Mouse (Mus musculus) hindbrain, embryonic 14.5 days (tissue): ENCODE data around the gene Zbtb37. TPM values are rescaled to one million over a fixed set of nuclear protein-coding genes. Genes with fewer than 3 reads are reported as not detected.
"Not testable (repeated sequence)": the region's sequence is repeated elsewhere in the genome, so short reads cannot be mapped to it uniquely, and the experiment has no call there.

Experiments
- ATAC-seq: fragments of 200-750 bp; cut with Nextera tagmentation; 2 replicates; pipeline ENCODE4 v1.8.0; 2017; ENCODE audit warnings: moderate number of reproducible peaks, mild to moderate bottlenecking, moderate TSS enrichment, moderate library complexity; ENCODE audit not compliant: low FRiP score
- DNase-seq: peaks from one replicate; pipeline ENCODE4 v3.0.0-alpha.2; 2015; ENCODE audit warnings: low spot score
- H3K27ac ChIP-seq: fragments of 300-500 bp; sonication (generic); 2 replicates; pipeline ENCODE4 v1.5.1; 2014; ENCODE audit warnings: mild to moderate bottlenecking, moderate library complexity
- H3K27me3 ChIP-seq: fragments of 300-500 bp; sonication (generic); 2 replicates; pipeline ENCODE4 v1.6.1; 2014; ENCODE audit warnings: mild to moderate bottlenecking, low read length, mixed read lengths; ENCODE audit not compliant: control insufficient read depth, insufficient read depth
- H3K36me3 ChIP-seq: fragments of 300-500 bp; sonication (generic); replicated peaks from 2 replicates; pipeline ENCODE4 v1.6.1; 2014; ENCODE audit not compliant: control insufficient read depth, insufficient read depth
- H3K4me1 ChIP-seq: fragments of 300-500 bp; sonication (generic); replicated peaks from 2 replicates; pipeline ENCODE4 v1.6.1; 2014; ENCODE audit warnings: antibody characterized with exemption, low read length, mixed read lengths; ENCODE audit not compliant: control insufficient read depth, insufficient read depth
- H3K4me2 ChIP-seq: fragments of 300-500 bp; sonication (generic); replicated peaks from 2 replicates; pipeline ENCODE4 v1.6.1; 2014; ENCODE audit warnings: mild to moderate bottlenecking, moderate library complexity
- H3K4me3 ChIP-seq: fragments of 300-500 bp; sonication (generic); replicated peaks from 2 replicates; pipeline ENCODE4 v1.5.1; 2014; ENCODE audit warnings: mild to moderate bottlenecking, low read length
- H3K9ac ChIP-seq: fragments of 300-500 bp; sonication (generic); 2 replicates; pipeline ENCODE4 v1.6.1; 2014
- H3K9me3 ChIP-seq: fragments of 300-500 bp; sonication (generic); 2 replicates; pipeline ENCODE4 v1.6.1; 2016; ENCODE audit warnings: low read length; ENCODE audit not compliant: control insufficient read depth
- WGBS: fragments of 180-500 bp; shearing (Covaris S2); extraction: QIAGEN DNeasy Blood & Tissue Kit; methylation state at CpG from one replicate; pipeline ENCODE4 v1.1.7; 2014; 5-methylcytosine and 5-hydroxymethylcytosine counted together
- polyA plus RNA-seq: library from polyadenylated mRNA; unstranded; fragments of >200 nt; fragmentation: Nextera tagmentation; extraction: Ambion mirVana; gene quantifications from 2 replicates; pipeline ENCODE4 v1.2.1, GENCODE M21; 2014

The Zbtb37 gene
- polyA plus RNA-seq, 1 experiment from 2014 or later: 16.3 TPM

GRCm38 (mm10) chr1:160986881-160987635, 47.6 kb downstream of the Zbtb37 start:
- Histone ChIP-seq H3K27me3 (no peaks in the 10 kb centered on the region), H3K4me2 (no peak overlapping the region), H3K4me1 (no peaks in the 10 kb centered on the region), H3K4me3 (no peak overlapping the region), H3K9ac (no peak overlapping the region), H3K36me3 (no peaks in the 10 kb centered on the region), H3K9me3 (no peaks in the 10 kb centered on the region), H3K27ac (no peak overlapping the region)
- DNase-seq (no peak), ATAC-seq (0 out of 2 replicates have a peak, but pooled peaks have one; percentile 10)
- WGBS: 91% methylated on average over 17 of the region's 17 CpGs

- Histone ChIP-seq H3K9me3 (no peaks in the 10 kb centered on the region), H3K4me3 (no peak overlapping the region), H3K27ac (no peak overlapping the region), H3K4me2 (no peak overlapping the region), H3K36me3 (no peaks in the 10 kb centered on the region), H3K27me3 (no peaks in the 10 kb centered on the region), H3K9ac (no peak overlapping the region), H3K4me1 (no peaks in the 10 kb centered on the region)
- WGBS: 91% methylated on average over 6 of the region's 6 CpGs
- DNase-seq (no peak), ATAC-seq (no peak)
These were observed 49.2 kb downstream of the Zbtb37 start for GRCm38 (mm10) chr1:160985477-160985876.

- not testable (repeated sequence) for H3K4me1 ChIP-seq, H3K4me2 ChIP-seq, H3K4me3 ChIP-seq, H3K27ac ChIP-seq, DNase-seq, H3K36me3 ChIP-seq, H3K27me3 ChIP-seq, ATAC-seq, H3K9me3 ChIP-seq, H3K9ac ChIP-seq
- 88% methylated on average over 1 of the region's 1 CpGs for WGBS
These were observed 49.9 kb downstream of the Zbtb37 start for GRCm38 (mm10) chr1:160984731-160985130.

GRCm38 (mm10) chr1:160982887-160983286, 51.8 kb downstream of the Zbtb37 start:
- H3K4me2 ChIP-seq: no peak overlapping the region
- no peak overlapping the region for H3K9ac ChIP-seq
- ATAC-seq: no peak
- no peak for DNase-seq
- H3K27ac ChIP-seq: no peak overlapping the region
- no peak overlapping the region for H3K4me3 ChIP-seq
- no peaks in the 10 kb centered on the region for H3K36me3 ChIP-seq
- 75% methylated on average over 3 of the region's 3 CpGs for WGBS
- H3K9me3 ChIP-seq: no peaks in the 10 kb centered on the region
- no peaks in the 10 kb centered on the region for H3K4me1 ChIP-seq
- no peaks in the 10 kb centered on the region for H3K27me3 ChIP-seq

GRCm38 (mm10) chr1:160981337-160981736, 53.3 kb downstream of the Zbtb37 start:
- ATAC-seq (no peak), DNase-seq (no peak)
- Histone ChIP-seq H3K9ac (no peak overlapping the region), H3K4me1 (no peaks in the 10 kb centered on the region), H3K4me2 (no peak overlapping the region), H3K9me3 (no peaks in the 10 kb centered on the region), H3K36me3 (no peaks in the 10 kb centered on the region), H3K27me3 (no peaks in the 10 kb centered on the region), H3K27ac (no peak overlapping the region), H3K4me3 (no peak overlapping the region)
- WGBS: 93% methylated on average over 4 of the region's 4 CpGs

GRCm38 (mm10) chr1:160980537-160981234, 54.0 kb downstream of the Zbtb37 start:
- DNase-seq (no peak), ATAC-seq (no peak)
- no peak overlapping the region for H3K4me3 ChIP-seq
- no peak overlapping the region for H3K27ac ChIP-seq
- no peaks in the 10 kb centered on the region for H3K4me1 ChIP-seq
- H3K36me3 ChIP-seq: peaks cover 5% of the 10 kb centered on the region; the same call in 1 of the 2 replicates
- no peak overlapping the region for H3K4me2 ChIP-seq
- no peak overlapping the region for H3K9ac ChIP-seq
- WGBS: 83% methylated on average over 8 of the region's 8 CpGs
- H3K9me3 ChIP-seq: no peaks in the 10 kb centered on the region
- no peaks in the 10 kb centered on the region for H3K27me3 ChIP-seq

GRCm38 (mm10) chr1:160980021-160980420, 54.6 kb downstream of the Zbtb37 start:
- WGBS: 78% methylated on average over 5 of the region's 5 CpGs
- ATAC-seq (no peak), DNase-seq (no peak)
- no peak overlapping the region for H3K27ac ChIP-seq
- no peaks in the 10 kb centered on the region for H3K4me1 ChIP-seq
- peaks cover 5% of the 10 kb centered on the region; the same call in 1 of the 2 replicates for H3K36me3 ChIP-seq
- no peak overlapping the region for H3K4me3 ChIP-seq
- H3K9me3 ChIP-seq: no peaks in the 10 kb centered on the region
- no peak overlapping the region for H3K9ac ChIP-seq
- H3K27me3 ChIP-seq: no peaks in the 10 kb centered on the region
- H3K4me2 ChIP-seq: no peak overlapping the region

GRCm38 (mm10) chr1:160978071-160978735, 56.4 kb downstream of the Zbtb37 start, which contains the start of gene Serpinc1:
Gene Serpinc1, plus strand, starts transcription at chr1:160978585.
- WGBS: 94% methylated on average over 4 of the region's 4 CpGs
- DNase-seq: no peak
- no peak within 1 kb of the TSS for H3K9ac ChIP-seq

GRCm38 (mm10) chr1:160968643-160969042, 66.0 kb downstream of the Zbtb37 start:
- no peaks in the 10 kb centered on the region for H3K27me3 ChIP-seq
- DNase-seq (no peak), ATAC-seq (no peak)
- no peaks in the 10 kb centered on the region for H3K9me3 ChIP-seq
- WGBS: 88% methylated on average over 5 of the region's 5 CpGs
- H3K9ac ChIP-seq: no peak overlapping the region
- no peak overlapping the region for H3K4me2 ChIP-seq
- no peak overlapping the region for H3K4me3 ChIP-seq
- H3K27ac ChIP-seq: no peak overlapping the region
- peaks cover 94% of the 10 kb centered on the region for H3K36me3 ChIP-seq
- no peaks in the 10 kb centered on the region for H3K4me1 ChIP-seq

More at GRCm38 (mm10) chr1:160978071-160978735, 56.4 kb downstream of the Zbtb37 start, which contains the start of gene Serpinc1:
- Histone ChIP-seq H3K4me1 (no peaks in the 10 kb centered on the region), H3K4me2 (no peak within 1 kb of the TSS), H3K27ac (no peak within 1 kb of the TSS), H3K27me3 (no peaks in the 10 kb centered on the region), H3K4me3 (no peak within 1 kb of the TSS), H3K36me3 (peaks cover 12% of the 10 kb centered on the region; the same call in 1 of the 2 replicates), H3K9me3 (no peaks in the 10 kb centered on the region)
- no peak for ATAC-seq
